Mouse (Mus musculus) left cerebral cortex, adult 11 months (tissue): ENCODE measurements around the gene Tor1a.
A peak's percentile ranks its signal among the peaks of the same experiment; 100 is the strongest.

Experiments
- DNase-seq: peaks from one replicate; pipeline ENCODE4 v3.0.0; 2022; ENCODE audit warnings: low spot score

Tor1a gene

GRCm38 (mm10) chr2:30967352-30968327 is at the start of gene Tor1a:
TSS of gene Tor1a (minus strand) at chr2:30967933.
- peak; percentile 85 for DNase-seq

- DNase-seq = no peak
These were observed 45.8 kb upstream of the Tor1a start for GRCm38 (mm10) chr2:31013371-31014120.

GRCm38 (mm10) chr2:31007208-31007607 is 39.5 kb upstream of the Tor1a start:
- no peak for DNase-seq

- DNase-seq = no peak
These were observed 38.7 kb upstream of the Tor1a start for GRCm38 (mm10) chr2:31006434-31006833.

GRCm38 (mm10) chr2:31005453-31005852 is 37.7 kb upstream of the Tor1a start:
- no peak for DNase-seq

GRCm38 (mm10) chr2:31002857-31003256 is 35.1 kb upstream of the Tor1a start:
- no peak for DNase-seq

- no peak for DNase-seq
These were observed 30.9 kb upstream of the Tor1a start for GRCm38 (mm10) chr2:30998443-30999260.

- no peak for DNase-seq
These were observed 27.8 kb upstream of the Tor1a start for GRCm38 (mm10) chr2:30995432-30995996.

GRCm38 (mm10) chr2:30994853-30995252 is 27.1 kb upstream of the Tor1a start:
- no peak for DNase-seq

GRCm38 (mm10) chr2:30990221-30990620 is 22.5 kb upstream of the Tor1a start:
- no peak for DNase-seq

GRCm38 (mm10) chr2:30985111-30986020 is 17.6 kb upstream of the Tor1a start:
- no peak for DNase-seq

GRCm38 (mm10) chr2:30983024-30983423 is 15.3 kb upstream of the Tor1a start:
- no peak for DNase-seq

- DNase-seq = peak; percentile 100
These were observed 14.2 kb upstream of the Tor1a start, which contains the start of the genes BC005624 and Usp20 for GRCm38 (mm10) chr2:30981790-30982513. TSS of gene BC005624 (minus strand) at chr2:30982201. TSS of gene Usp20 (plus strand) at chr2:30982279.

- no peak for DNase-seq
These were observed 907 bp downstream of the Tor1a start for GRCm38 (mm10) chr2:30966826-30967225.

GRCm38 (mm10) chr2:30965627-30966026 is 2.1 kb downstream of the Tor1a start:
- DNase-seq = no peak

- no peak for DNase-seq
These were observed 5.0 kb downstream of the Tor1a start for GRCm38 (mm10) chr2:30962570-30963254.

- no peak for DNase-seq
These were observed 7.9 kb downstream of the Tor1a start for GRCm38 (mm10) chr2:30959856-30960255.

GRCm38 (mm10) chr2:30958726-30959125 is 9.0 kb downstream of the Tor1a start:
- DNase-seq = no peak

- no peak for DNase-seq
These were observed 10.2 kb downstream of the Tor1a start for GRCm38 (mm10) chr2:30957511-30957910.
